In the genomic region with DNA sequence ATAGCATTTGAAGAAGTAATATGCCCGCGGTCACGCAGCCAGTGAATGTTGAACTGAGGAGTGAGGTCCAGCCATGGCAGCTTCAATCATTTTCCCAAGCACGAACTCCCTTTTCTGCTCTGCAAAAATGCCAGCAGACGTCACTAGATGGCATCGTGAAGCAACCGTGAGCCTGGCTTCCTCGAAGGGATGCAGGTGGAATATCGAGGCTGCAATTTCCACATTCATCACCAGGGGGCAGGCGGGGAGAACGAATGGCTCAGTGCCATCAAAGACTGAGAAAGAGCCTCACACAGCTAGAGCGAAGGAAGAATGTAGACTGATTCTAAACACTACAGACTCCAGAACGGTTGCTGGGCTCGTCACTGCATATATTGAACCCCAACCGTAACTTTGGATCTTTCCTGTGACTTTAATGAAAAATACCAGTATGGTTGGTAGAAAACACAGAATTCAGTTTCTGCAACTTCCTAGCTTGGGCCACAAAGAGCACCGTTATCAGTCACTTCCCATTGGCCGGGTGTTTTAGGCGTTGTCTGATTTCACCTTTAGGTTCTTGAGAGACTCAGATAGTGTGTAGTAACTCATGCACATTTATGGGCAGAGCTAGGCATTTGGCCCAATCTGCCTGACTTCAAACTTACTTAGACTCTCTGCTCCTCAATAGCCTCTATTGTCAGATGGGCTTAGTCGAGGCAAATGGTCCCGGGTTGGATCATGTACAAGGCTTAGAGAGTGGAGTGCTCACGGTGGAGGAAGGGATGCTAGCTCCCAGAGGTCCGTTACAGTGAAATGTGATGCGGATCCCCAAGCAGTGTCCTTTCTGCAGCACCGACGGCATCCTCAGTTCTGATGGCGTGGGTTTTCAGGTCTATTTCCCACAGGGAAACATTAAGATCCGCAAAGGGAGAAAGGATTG, we compare ENCODE assay signal across 8 mouse cellular contexts. TPM values are rescaled to one million over a fixed set of nuclear protein-coding genes. Genes with fewer than 3 reads are reported as not detected.
DNase-seq lines count a peak whose midpoint lies in the region; ATAC-seq lines count a peak whose summit lies in the region.

No protein-coding gene starts in this region.

- H3K9me3 ChIP-seq in embryonic facial prominence, embryonic 15.5 days (replicated peaks): no peaks in the 10 kb centered on the region
- peaks cover 10% of the 10 kb centered on the region for H3K9me3 ChIP-seq in limb, embryonic 13.5 days

- H3K4me1 ChIP-seq in embryonic facial prominence, embryonic 15.5 days: no peaks in the 10 kb centered on the region
- H3K4me1 ChIP-seq in limb, embryonic 13.5 days: peaks cover 3% of the 10 kb centered on the region; the same call in 1 of the 2 replicates

- ATAC-seq in embryonic facial prominence, embryonic 15.5 days (ENCODE audit: insufficient number of reproducible peaks, low FRiP score, low TSS enrichment, low read depth): peak; percentile 55; the same call in 1 of the 2 replicates
- ATAC-seq in limb, embryonic 13.5 days (ENCODE audit: low FRiP score, low read depth): peak; percentile 67

- H3K27me3 ChIP-seq in embryonic facial prominence, embryonic 15.5 days: no peaks in the 10 kb centered on the region
- H3K27me3 ChIP-seq in limb, embryonic 13.5 days: no peaks in the 10 kb centered on the region; the same call in 1 of the 2 replicates

- H3K27ac ChIP-seq in embryonic facial prominence, embryonic 15.5 days (replicated peaks): no peak overlapping the region
- H3K27ac ChIP-seq in limb, embryonic 13.5 days: no peak overlapping the region

- 36% methylated on average over 27 of the region's 27 CpGs for WGBS in embryonic facial prominence, embryonic 15.5 days
- WGBS in limb, embryonic 13.5 days: 40% methylated on average over 27 of the region's 27 CpGs

- no peak overlapping the region for H3K9ac ChIP-seq in embryonic facial prominence, embryonic 15.5 days
- no peak overlapping the region for H3K9ac ChIP-seq in limb, embryonic 13.5 days

- no peak overlapping the region for H3K4me2 ChIP-seq in embryonic facial prominence, embryonic 15.5 days (replicated peaks)
- no peak overlapping the region for H3K4me2 ChIP-seq in limb, embryonic 13.5 days (replicated peaks)

- no peaks in the 10 kb centered on the region for H3K36me3 ChIP-seq in embryonic facial prominence, embryonic 15.5 days
- no peaks in the 10 kb centered on the region for H3K36me3 ChIP-seq in limb, embryonic 13.5 days

- no peak overlapping the region for H3K4me3 ChIP-seq in embryonic facial prominence, embryonic 15.5 days (replicated peaks)
- H3K4me3 ChIP-seq in limb, embryonic 13.5 days: no peak overlapping the region

- peak; percentile 93 for DNase-seq in 416B (ENCODE audit: low read depth)
- DNase-seq in adrenal gland, postnatal 4 days (ENCODE audit: low spot score in 2 of 2): peak; percentile 79 to 85
- DNase-seq in heart, adult 9 months (ENCODE audit: low spot score in 2 of 2): peak; percentile 68 to 91
- peak; percentile 98 for DNase-seq in kidney, adult 9 months
- peak; percentile 78 to 83 for DNase-seq in monocyte, adult 2 months (ENCODE audit: low read depth in 1 of 2, low spot score in 2 of 2)
- peak; percentile 78 to 81 for DNase-seq in spleen, postnatal 36 days (ENCODE audit: low spot score in 2 of 2)

RNA-seq across cellular contexts. Expression of a gene that starts 24.4 kb away (rescaled TPM):
- 10 to 100 TPM; 17.1 to 20.7 TPM for total RNA-seq in adrenal gland, postnatal 4 days (2021)
- 32.7 and 34.4 TPM in 2 replicates for polyA plus RNA-seq in embryonic facial prominence, embryonic 15.5 days (2015; fragmentation: Nextera tagmentation; extraction: Ambion mirVana)
- 26.3 and 28.7 TPM in 2 replicates for polyA plus RNA-seq in limb, embryonic 13.5 days (2015; fragmentation: Nextera tagmentation; extraction: Ambion mirVana)
